Mouse (Mus musculus): ENCODE measurements around the gene Ice1. TPM values are rescaled to one million over a fixed set of nuclear protein-coding genes. Genes with fewer than 3 reads are reported as not detected.

Gene Ice1
- polyA plus RNA-seq, 1 experiment from 2014 or later, result 9.7 TPM

GRCm38 (mm10) chr13:70599964-70600619, 37.3 kb downstream of the Ice1 start:
- Histone ChIP-seq H3K4me2 (no peak overlapping the region), H3K9ac (no peak overlapping the region), H3K4me3 (no peak overlapping the region), H3K27ac (no peak overlapping the region), H3K27me3 (replicated peaks) (no peaks in the 10 kb centered on the region), H3K4me1 (no peaks in the 10 kb centered on the region), H3K36me3 (peaks cover 90% of the 10 kb centered on the region), H3K9me3 (replicated peaks) (no peaks in the 10 kb centered on the region)
- no peak for ATAC-seq
- WGBS (ENCODE audit: insufficient replicate concordance), result 65% methylated on average over 12 of the region's 12 CpGs

GRCm38 (mm10) chr13:70598941-70599340, 38.5 kb downstream of the Ice1 start:
- H3K36me3 ChIP-seq, result peaks cover 90% of the 10 kb centered on the region

GRCm38 (mm10) chr13:70596901-70597300, 40.5 kb downstream of the Ice1 start:
- peaks cover 90% of the 10 kb centered on the region for H3K36me3 ChIP-seq
- no peak overlapping the region for H3K4me2 ChIP-seq
- H3K27me3 ChIP-seq (replicated peaks), result no peaks in the 10 kb centered on the region
- H3K4me1 ChIP-seq, result no peaks in the 10 kb centered on the region
- H3K4me3 ChIP-seq, result no peak overlapping the region
- no peaks in the 10 kb centered on the region for H3K9me3 ChIP-seq (replicated peaks)
- 79% methylated on average over 3 of the region's 3 CpGs for WGBS (ENCODE audit: insufficient replicate concordance)
- no peak overlapping the region for H3K9ac ChIP-seq
- no peak overlapping the region for H3K27ac ChIP-seq
- ATAC-seq, result no peak

More at GRCm38 (mm10) chr13:70598941-70599340, 38.5 kb downstream of the Ice1 start:
- H3K9me3 ChIP-seq (replicated peaks), result no peaks in the 10 kb centered on the region
- H3K4me2 ChIP-seq, result no peak overlapping the region
- no peaks in the 10 kb centered on the region for H3K4me1 ChIP-seq
- no peaks in the 10 kb centered on the region for H3K27me3 ChIP-seq (replicated peaks)
- H3K27ac ChIP-seq, result no peak overlapping the region
- no peak overlapping the region for H3K4me3 ChIP-seq
- ATAC-seq, result no peak
- WGBS (ENCODE audit: insufficient replicate concordance), result 79% methylated on average over 4 of the region's 4 CpGs
- no peak overlapping the region for H3K9ac ChIP-seq

GRCm38 (mm10) chr13:70590248-70590762, 47.1 kb downstream of the Ice1 start:
- Histone ChIP-seq H3K9ac (no peak overlapping the region), H3K36me3 (peaks cover 92% of the 10 kb centered on the region), H3K4me2 (no peak overlapping the region), H3K4me3 (no peak overlapping the region), H3K4me1 (no peaks in the 10 kb centered on the region), H3K27ac (no peak overlapping the region), H3K9me3 (replicated peaks) (no peaks in the 10 kb centered on the region), H3K27me3 (replicated peaks) (no peaks in the 10 kb centered on the region)
- ATAC-seq, result no peak
- WGBS (ENCODE audit: insufficient replicate concordance), result 89% methylated on average over 7 of the region's 7 CpGs

GRCm38 (mm10) chr13:70586969-70587368, 50.5 kb downstream of the Ice1 start:
- H3K4me2 ChIP-seq, result no peak overlapping the region
- no peaks in the 10 kb centered on the region for H3K9me3 ChIP-seq (replicated peaks)
- H3K9ac ChIP-seq, result no peak overlapping the region
- H3K27me3 ChIP-seq (replicated peaks), result no peaks in the 10 kb centered on the region
- no peaks in the 10 kb centered on the region for H3K4me1 ChIP-seq
- H3K36me3 ChIP-seq, result peaks cover 61% of the 10 kb centered on the region
- WGBS (ENCODE audit: insufficient replicate concordance), result 80% methylated on average over 2 of the region's 2 CpGs
- no peak for ATAC-seq
- no peak overlapping the region for H3K27ac ChIP-seq
- H3K4me3 ChIP-seq, result no peak overlapping the region

GRCm38 (mm10) chr13:70582517-70582916, 54.9 kb downstream of the Ice1 start:
- H3K4me2 ChIP-seq, result no peak overlapping the region
- no peaks in the 10 kb centered on the region for H3K27me3 ChIP-seq (replicated peaks)
- H3K36me3 ChIP-seq, result peaks cover 21% of the 10 kb centered on the region; the same call in 1 of the 2 replicates
- H3K9me3 ChIP-seq (replicated peaks), result no peaks in the 10 kb centered on the region
- H3K9ac ChIP-seq, result no peak overlapping the region
- no peak overlapping the region for H3K4me3 ChIP-seq
- no peak for ATAC-seq
- H3K4me1 ChIP-seq, result no peaks in the 10 kb centered on the region
- 34% methylated on average over 2 of the region's 2 CpGs for WGBS (ENCODE audit: insufficient replicate concordance)
- H3K27ac ChIP-seq, result no peak overlapping the region

GRCm38 (mm10) chr13:70581509-70581908, 55.9 kb downstream of the Ice1 start:
- H3K4me1 ChIP-seq, result no peaks in the 10 kb centered on the region
- no peaks in the 10 kb centered on the region for H3K27me3 ChIP-seq (replicated peaks)
- no peak overlapping the region for H3K4me2 ChIP-seq
- peaks cover 13% of the 10 kb centered on the region; the same call in 1 of the 2 replicates for H3K36me3 ChIP-seq
- WGBS (ENCODE audit: insufficient replicate concordance), result 69% methylated on average over 4 of the region's 4 CpGs
- no peak overlapping the region for H3K9ac ChIP-seq
- no peak overlapping the region for H3K4me3 ChIP-seq
- H3K9me3 ChIP-seq (replicated peaks), result no peaks in the 10 kb centered on the region
- H3K27ac ChIP-seq, result no peak overlapping the region
- no peak for ATAC-seq

- Histone ChIP-seq H3K4me2 (no peak overlapping the region), H3K4me1 (no peaks in the 10 kb centered on the region), H3K9ac (no peak overlapping the region), H3K9me3 (replicated peaks) (no peaks in the 10 kb centered on the region), H3K36me3 (no peaks in the 10 kb centered on the region), H3K27ac (no peak overlapping the region), H3K27me3 (replicated peaks) (no peaks in the 10 kb centered on the region), H3K4me3 (no peak overlapping the region)
- ATAC-seq, result no peak
- WGBS (ENCODE audit: insufficient replicate concordance), result 62% methylated on average over 1 of the region's 1 CpGs
Observed at GRCm38 (mm10) chr13:70574216-70574615, 63.2 kb downstream of the Ice1 start.

- Histone ChIP-seq H3K27ac (no peak overlapping the region), H3K36me3 (no peaks in the 10 kb centered on the region), H3K27me3 (replicated peaks) (no peaks in the 10 kb centered on the region), H3K4me1 (no peaks in the 10 kb centered on the region), H3K4me3 (no peak overlapping the region), H3K9me3 (replicated peaks) (no peaks in the 10 kb centered on the region), H3K4me2 (no peak overlapping the region), H3K9ac (no peak overlapping the region)
- no peak for ATAC-seq
- 50% methylated on average over 2 of the region's 2 CpGs for WGBS (ENCODE audit: insufficient replicate concordance)
Observed at GRCm38 (mm10) chr13:70567889-70568288, 69.5 kb downstream of the Ice1 start.

GRCm38 (mm10) chr13:70553456-70553855, 84.0 kb downstream of the Ice1 start:
- H3K4me3 ChIP-seq, result no peak overlapping the region
- no peaks in the 10 kb centered on the region for H3K36me3 ChIP-seq
- H3K9ac ChIP-seq, result no peak overlapping the region
- no peak for ATAC-seq
- H3K9me3 ChIP-seq (replicated peaks), result no peaks in the 10 kb centered on the region
- no peaks in the 10 kb centered on the region for H3K4me1 ChIP-seq
- H3K27me3 ChIP-seq (replicated peaks), result no peaks in the 10 kb centered on the region
- no peak overlapping the region for H3K27ac ChIP-seq
- 68% methylated on average over 5 of the region's 5 CpGs for WGBS (ENCODE audit: insufficient replicate concordance)
- no peak overlapping the region for H3K4me2 ChIP-seq

GRCm38 (mm10) chr13:70547457-70547856, 90.0 kb downstream of the Ice1 start:
- no peak overlapping the region for H3K4me2 ChIP-seq
- no peaks in the 10 kb centered on the region for H3K36me3 ChIP-seq
- no peak overlapping the region for H3K27ac ChIP-seq
- no peak overlapping the region for H3K4me3 ChIP-seq
- no peaks in the 10 kb centered on the region for H3K4me1 ChIP-seq
- H3K27me3 ChIP-seq (replicated peaks), result no peaks in the 10 kb centered on the region
- ATAC-seq, result no peak
- H3K9me3 ChIP-seq (replicated peaks), result no peaks in the 10 kb centered on the region
- no peak overlapping the region for H3K9ac ChIP-seq
- 39% methylated on average over 3 of the region's 3 CpGs for WGBS (ENCODE audit: insufficient replicate concordance)

GRCm38 (mm10) chr13:70545261-70545660, 92.2 kb downstream of the Ice1 start:
- Histone ChIP-seq H3K27me3 (replicated peaks) (no peaks in the 10 kb centered on the region), H3K4me2 (no peak overlapping the region), H3K36me3 (no peaks in the 10 kb centered on the region), H3K4me1 (no peaks in the 10 kb centered on the region), H3K9me3 (replicated peaks) (no peaks in the 10 kb centered on the region), H3K4me3 (no peak overlapping the region), H3K9ac (no peak overlapping the region), H3K27ac (no peak overlapping the region)
- 5% methylated on average over 1 of the region's 1 CpGs for WGBS (ENCODE audit: insufficient replicate concordance)
- no peak for ATAC-seq

GRCm38 (mm10) chr13:70539842-70540241, 97.6 kb downstream of the Ice1 start:
- Histone ChIP-seq H3K27me3 (replicated peaks) (no peaks in the 10 kb centered on the region), H3K4me1 (no peaks in the 10 kb centered on the region), H3K4me3 (no peak overlapping the region), H3K36me3 (no peaks in the 10 kb centered on the region), H3K9ac (no peak overlapping the region), H3K9me3 (replicated peaks) (no peaks in the 10 kb centered on the region), H3K27ac (no peak overlapping the region), H3K4me2 (no peak overlapping the region)
- ATAC-seq, result no peak
- WGBS (ENCODE audit: insufficient replicate concordance), result 38% methylated on average over 1 of the region's 1 CpGs

Data from liver, embryonic 12.5 days (tissue).